Mouse (Mus musculus) cerebellum, adult 9-10 months (tissue): ENCODE measurements around the gene Dip2b.

Experiments used
- DNase-seq: peaks from one replicate; pipeline ENCODE4 v3.0.0; 2022

Dip2b gene

GRCm38 (mm10) chr15:100140428-100140827, 102.0 kb downstream of the Dip2b start:
- no peak for DNase-seq

- DNase-seq, result no peak
These were observed 104.8 kb downstream of the Dip2b start for GRCm38 (mm10) chr15:100143091-100143801.

GRCm38 (mm10) chr15:100144854-100145824, 106.7 kb downstream of the Dip2b start:
- no peak for DNase-seq

GRCm38 (mm10) chr15:100145917-100146316, 107.5 kb downstream of the Dip2b start:
- DNase-seq, result no peak

GRCm38 (mm10) chr15:100150593-100150992, 112.1 kb downstream of the Dip2b start:
- no peak for DNase-seq

- no peak for DNase-seq
These were observed 113.9 kb downstream of the Dip2b start for GRCm38 (mm10) chr15:100152321-100152720.

GRCm38 (mm10) chr15:100153024-100153423, 114.6 kb downstream of the Dip2b start:
- no peak for DNase-seq

- DNase-seq, result no peak
These were observed 117.7 kb downstream of the Dip2b start for GRCm38 (mm10) chr15:100156095-100156707.

GRCm38 (mm10) chr15:100156781-100157470, 118.5 kb downstream of the Dip2b start:
- DNase-seq, result no peak

DNA sequence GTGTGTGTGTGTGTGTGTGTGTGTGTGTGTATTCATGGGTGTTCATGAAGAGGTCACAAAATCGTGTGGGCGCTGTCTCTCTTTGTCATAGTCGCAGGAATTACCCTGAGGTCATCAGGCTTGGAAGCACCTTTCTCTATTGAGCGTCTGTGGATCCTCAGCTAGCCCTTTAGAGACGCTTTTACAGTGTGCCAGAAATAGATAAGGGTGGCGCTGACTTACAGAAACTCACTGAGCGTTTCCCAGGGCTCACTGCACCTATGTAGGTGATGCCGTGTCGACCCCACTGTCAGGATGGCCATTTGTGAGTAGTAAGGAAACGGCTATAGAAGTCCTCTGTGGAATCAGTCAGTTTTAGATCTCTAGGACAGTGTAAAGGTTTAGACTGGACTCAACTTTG, 120.5 kb downstream of the Dip2b start:
- no peak for DNase-seq

DNA sequence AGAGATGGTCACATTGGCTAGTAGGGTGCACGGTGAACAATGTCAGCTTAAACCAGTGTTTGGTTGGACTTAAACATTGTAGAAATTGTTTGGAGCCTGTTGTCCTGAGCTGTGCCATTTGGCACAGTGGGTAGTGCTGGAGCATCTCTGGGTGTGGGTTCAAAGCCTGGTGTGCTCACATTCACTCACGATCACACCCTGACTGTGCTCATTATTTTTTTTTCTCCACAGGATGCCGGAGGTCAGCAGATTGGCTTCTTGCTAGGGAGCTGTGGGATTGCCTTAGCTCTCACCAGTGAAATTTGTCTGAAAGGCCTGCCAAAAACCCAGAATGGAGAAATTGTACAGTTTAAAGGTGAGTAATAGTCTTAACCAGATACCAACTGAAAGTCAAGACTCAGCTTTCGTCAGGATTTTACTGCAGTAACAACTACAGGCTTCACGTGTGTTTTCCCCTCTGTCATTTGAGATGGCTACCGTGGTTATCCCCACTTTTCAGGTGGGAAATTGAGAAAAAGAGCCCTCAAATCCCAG, 123.3 kb downstream of the Dip2b start:
- peak; percentile 80 for DNase-seq

- no peak for DNase-seq
These were observed 125.1 kb downstream of the Dip2b start for GRCm38 (mm10) chr15:100163381-100164051.

DNA sequence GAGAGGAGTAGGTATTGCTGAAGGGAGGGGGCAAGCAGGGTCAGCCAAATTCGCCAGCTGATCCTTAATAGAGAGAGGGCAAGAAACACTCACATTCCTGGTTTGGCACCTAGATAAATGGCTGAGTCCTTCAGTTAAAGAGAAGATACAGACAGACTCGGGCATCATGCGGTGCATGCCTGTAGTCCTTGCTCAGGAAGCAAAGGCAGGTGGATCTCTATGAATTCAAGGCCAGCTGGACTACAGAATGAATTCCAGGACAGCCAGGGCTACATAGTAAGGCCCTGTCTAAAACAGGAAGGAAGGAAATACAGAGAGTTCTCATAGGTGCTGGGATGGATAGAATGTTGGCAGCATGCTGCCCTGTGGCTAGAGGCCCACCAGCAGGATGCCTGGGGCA, 128.0 kb downstream of the Dip2b start:
- peak; percentile 70 for DNase-seq

DNA sequence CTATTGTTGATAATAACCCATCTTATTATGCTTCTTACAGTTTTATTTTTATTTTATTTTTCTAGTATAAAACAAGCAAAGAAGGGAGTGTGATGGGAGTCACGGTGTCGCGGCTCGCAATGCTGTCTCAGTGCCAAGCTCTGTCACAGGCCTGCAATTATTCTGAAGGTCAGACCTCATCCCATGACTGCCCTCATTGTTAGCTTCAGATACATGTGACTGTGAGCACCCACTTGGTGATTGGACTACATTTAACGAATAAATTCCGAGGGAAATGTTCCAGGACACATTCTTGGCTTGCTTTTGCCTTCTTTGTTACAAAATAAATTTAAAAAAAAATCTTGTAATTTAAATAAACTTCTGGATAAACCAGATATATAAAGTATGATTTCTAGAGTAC, 129.3 kb downstream of the Dip2b start:
- DNase-seq, result no peak

GRCm38 (mm10) chr15:100168191-100168606, 129.7 kb downstream of the Dip2b start:
- no peak for DNase-seq

DNA sequence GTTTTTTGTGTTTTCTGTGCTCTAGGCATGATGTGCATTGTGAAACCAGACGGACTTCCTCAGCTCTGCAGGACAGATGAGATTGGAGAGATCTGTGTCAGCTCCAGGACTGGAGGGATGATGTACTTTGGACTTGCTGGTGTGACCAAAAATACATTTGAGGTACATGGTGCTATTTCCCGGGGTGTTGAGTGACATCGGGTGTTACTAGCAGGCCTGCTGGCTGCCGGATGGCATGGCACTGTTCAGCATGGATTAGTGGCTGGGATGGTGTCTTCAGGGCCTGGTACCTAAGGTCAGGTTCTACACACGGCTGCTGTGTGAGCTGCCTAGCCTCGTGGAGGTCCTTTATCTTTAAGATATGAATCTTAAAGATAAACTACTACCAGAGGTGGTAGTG, 136.7 kb downstream of the Dip2b start:
- no peak for DNase-seq

DNA sequence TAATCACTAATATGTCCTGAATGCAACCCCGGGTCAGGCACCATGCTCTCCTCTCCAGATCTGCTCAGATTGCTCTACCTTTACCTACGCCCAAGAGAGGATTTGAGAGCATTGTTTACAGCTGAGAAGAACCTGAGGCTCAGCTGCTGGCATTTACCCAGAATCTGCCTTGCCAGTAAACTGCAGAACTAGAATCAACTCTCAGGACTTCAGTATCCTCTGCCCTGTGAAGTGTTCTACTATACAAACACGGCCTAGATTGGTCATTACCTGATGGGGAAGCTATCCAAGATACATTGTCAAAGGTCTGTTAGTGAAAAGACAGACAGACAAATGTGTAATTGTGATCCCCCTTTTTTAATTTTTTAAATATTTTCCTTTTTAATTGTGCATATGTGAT, 138.7 kb downstream of the Dip2b start:
- DNase-seq, result peak; percentile 25

GRCm38 (mm10) chr15:100177575-100177974, 139.1 kb downstream of the Dip2b start:
- DNase-seq, result peak; percentile 27

- DNase-seq, result peak; percentile 29
These were observed 140.0 kb downstream of the Dip2b start for GRCm38 (mm10) chr15:100178487-100178886.

DNA sequence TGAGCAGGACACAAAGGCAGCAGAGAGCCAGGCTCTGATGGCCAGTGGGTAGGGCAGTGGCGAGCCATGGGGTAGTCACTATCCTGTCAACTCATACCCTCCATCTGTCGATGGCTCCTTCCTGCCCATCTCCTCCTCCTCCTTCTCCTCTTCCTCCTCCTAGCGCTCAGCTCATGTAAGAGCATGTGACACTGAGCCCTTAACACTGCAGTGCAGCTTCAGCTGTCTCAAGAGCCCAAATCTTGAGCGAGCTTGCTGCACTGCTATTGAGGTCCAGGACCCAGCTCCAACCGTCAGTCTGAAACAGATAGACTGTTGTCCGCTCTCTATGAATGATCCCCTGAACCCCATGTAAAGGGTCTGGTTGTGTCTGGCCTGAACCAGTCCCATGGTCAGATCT, 141.2 kb downstream of the Dip2b start:
- DNase-seq, result peak; percentile 40

- peak; percentile 89 for DNase-seq
These were observed 141.8 kb downstream of the Dip2b start for GRCm38 (mm10) chr15:100180221-100180620.

DNA sequence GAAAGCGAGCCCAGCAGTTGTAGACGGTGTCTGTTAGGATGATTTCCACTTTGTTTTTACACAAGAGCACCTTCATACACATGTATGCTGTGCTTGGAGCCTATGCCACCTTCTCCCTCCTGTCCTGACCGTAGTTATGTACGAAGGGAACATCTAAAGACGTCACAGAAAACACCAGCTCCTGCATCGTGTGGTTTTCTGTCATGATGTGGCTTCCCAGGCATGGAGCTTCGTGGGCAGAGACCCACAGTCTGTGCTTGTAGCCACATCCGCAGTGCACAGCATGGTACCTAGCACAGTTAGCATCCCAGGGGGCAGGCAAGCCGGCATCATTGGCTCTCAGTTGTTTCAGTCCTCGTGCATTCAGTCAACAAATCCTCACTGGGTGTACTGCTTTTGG, 143.4 kb downstream of the Dip2b start:
- DNase-seq, result no peak
